Mouse (Mus musculus): ENCODE results near the gene Plxdc1.

Gene Plxdc1

DNA sequence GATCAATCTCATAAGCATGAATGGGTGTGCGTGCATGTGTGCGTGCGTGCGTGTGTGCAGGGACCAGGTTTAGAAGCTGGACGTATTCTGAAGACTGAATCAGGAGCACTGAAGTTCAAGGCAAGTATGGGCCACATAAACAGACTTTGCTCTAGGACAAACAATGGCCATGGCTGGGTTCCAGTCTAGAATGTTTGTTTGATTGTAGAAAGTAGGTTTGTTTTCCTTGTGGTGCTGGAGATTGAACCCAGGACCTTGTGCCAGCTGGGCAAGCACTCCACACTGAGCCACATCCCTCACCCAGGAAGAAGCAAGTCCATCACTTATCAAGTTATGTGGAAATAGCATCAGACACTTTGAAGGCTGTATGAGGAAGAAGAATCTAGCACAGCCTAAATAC lies 29.9 kb upstream of the Plxdc1 start:
- no peak for DNase-seq

DNA sequence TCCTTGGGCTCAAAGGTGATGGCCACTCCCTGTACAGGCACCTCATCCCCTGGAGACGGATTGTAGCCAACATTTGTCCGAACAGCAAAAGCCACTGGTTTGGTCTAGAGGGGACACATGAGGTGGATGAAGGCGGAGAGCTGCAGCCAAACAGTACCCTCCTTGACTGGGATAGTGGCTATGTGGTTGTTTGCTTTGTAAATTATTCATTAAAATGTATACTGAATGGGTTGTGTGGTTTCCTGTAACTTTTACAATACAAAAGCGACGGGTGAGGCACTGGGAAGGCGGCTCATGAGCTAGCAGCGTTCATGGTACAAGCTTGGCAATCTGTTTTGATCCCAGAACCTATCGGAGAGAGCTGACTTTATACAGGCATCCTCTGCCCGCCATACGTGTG lies 26.6 kb upstream of the Plxdc1 start:
- DNase-seq, result no peak

DNA sequence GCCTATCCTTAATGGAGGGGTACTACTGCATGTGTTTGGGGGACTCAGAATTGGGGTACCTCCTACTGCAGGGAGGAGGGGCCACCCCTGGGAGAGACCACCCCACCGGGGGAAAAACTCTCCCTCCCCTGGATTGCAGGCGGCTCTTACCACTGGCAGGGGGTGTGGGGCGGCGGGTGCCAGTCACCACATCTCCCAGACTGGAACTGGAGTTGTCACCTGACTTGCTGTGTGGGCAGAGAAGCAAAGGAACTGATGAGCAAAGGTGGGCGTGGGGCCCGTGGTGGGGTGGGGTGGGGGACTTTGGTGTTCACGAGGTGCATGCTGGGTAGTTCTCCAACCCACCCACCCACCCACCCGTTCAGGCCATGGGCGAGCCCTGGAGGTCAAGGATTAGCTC lies 25.5 kb upstream of the Plxdc1 start:
- DNase-seq, result no peak

DNA sequence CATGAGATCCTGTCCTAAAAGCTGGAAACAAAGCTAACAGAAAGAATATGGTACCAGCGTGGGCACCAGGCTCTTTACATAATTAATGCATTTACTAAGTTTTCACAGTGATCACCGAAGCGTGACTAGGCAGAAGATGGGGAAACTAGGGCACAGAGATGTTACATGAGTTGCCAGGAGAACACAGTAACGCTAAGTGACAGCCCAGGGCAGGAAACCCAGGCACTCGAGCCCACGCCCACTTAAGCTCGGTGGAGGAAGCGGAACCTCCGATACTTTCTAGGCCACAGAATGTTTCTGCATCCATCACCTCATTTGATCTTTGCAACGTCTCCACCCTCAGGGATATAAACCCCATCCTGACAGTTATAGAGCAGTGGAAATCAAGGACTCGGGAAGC lies 21.8 kb upstream of the Plxdc1 start:
- DNase-seq, result no peak

DNA sequence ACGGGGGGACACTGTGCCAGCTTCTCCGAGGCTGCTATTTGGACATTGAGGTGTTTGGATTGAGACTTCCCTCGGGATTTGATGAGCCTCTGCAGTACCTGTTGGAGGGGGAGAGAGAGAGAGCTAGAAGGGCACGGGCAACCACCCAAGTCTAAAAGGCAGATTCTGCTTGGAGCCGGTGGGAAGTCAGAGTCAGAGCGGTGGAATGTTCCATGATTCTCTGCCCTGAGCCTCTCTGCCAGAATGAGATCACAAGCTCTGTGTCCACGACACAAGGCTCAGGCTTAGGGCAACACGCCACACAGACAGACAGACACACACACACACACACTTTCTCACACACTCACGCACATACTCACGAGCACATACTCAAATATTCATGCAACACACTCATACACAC lies 19.4 kb upstream of the Plxdc1 start:
- no peak for DNase-seq

DNA sequence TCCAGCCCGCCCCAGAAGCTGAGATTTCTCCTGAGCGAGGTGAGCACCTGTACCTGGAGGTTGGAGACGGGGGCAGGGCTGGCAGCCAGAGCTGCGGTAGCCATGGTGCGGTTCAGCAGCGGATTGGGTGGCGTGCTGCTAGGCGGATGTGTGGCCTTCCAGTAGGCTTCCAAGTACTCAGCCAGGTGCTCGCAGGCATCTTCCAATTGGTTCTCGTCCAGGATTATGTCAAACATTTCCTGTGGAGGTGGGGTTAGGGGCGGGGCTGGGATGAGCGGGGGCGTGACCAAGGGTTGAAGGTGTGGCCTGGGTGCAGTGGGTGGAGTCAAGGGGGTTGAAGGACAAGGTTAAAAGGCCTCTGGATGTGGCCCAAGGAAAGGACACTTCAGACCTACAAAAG lies 18.8 kb upstream of the Plxdc1 start:
- DNase-seq, result no peak

DNA sequence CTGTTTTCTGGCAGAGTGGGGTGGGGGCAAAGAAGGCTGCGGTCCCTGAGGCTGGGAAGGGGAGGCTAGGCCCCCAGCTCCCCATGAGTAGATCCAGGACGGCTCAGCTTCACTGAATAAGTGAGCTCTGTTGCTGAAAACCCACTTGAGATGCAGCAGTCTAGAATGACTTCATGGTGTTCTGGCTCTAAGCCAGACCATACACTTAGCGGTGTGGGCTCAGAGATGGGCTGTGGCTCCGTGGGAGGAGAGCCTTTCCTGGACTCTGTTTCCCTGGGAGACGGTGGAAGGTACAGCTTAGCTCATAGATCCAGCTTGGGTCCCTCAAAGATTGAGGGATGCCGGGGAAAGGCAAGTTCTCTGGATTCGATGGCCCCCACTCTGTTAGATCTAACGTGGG lies 17.9 kb upstream of the Plxdc1 start:
- no peak for DNase-seq

DNA sequence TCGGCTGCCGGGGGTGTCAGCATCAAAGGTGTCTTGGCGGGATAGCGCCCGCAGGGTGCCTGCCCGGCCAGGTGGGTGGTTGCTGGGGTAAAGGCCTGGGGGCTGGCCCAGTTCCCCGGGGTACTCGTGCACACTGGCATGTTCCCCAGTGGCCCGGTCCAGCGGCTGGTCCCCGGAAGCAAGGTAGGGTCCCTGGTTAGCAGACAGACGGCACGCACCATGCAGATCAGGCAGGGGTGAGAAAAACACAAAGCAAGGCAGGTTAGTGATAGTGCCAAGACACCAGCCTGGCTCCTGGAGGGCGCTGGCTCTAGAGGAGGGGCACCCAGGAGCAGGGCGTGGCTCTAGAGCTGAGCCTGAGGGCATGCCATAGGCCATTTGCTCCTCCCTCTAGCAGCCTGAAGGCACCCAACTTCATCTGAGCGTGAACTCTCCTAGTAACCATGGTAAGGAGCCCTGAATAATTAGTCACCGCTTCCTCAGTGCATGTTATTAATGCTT lies 17.0 kb upstream of the Plxdc1 start:
- no peak for DNase-seq

DNA sequence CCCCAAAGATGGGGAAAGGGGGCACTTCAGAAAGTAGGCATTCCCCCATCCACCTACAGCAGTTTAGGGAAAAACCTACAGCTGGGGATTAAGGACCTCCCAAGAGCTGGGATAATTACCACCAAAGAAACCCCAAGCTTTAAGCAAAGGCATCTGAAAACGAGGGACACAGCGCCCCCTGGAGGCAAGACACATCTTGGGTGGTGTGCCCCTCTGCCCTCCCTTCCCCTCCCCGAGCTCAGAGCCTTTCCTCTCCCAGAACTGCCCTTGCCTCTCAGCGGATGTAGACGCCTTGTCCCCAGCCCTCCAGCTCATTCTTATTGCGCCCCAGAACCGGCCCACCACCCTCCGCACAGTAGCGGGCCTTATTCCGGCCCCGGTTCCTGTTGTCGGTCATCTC lies 16.4 kb upstream of the Plxdc1 start:
- DNase-seq, result peak; percentile 88

DNA sequence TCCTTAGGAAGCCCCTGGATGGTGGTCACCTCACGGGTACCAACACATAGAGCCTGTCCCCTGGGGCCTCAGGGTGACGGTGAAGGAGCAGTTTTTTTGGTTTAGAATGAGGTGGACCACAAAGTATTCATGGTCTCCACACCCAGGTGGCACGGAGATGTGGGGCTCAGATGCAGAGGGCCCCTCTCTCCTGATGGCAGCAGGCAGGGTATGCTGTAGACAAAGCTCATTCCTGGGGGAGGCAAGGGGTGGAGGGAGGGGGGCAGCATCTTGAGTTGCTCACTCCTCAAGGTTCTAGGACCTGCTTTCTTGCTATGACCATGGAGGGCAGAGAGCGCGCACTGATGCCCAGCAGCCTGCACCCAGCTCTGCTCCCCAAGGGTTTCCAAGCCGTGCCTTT lies 15.7 kb upstream of the Plxdc1 start:
- no peak for DNase-seq

DNA sequence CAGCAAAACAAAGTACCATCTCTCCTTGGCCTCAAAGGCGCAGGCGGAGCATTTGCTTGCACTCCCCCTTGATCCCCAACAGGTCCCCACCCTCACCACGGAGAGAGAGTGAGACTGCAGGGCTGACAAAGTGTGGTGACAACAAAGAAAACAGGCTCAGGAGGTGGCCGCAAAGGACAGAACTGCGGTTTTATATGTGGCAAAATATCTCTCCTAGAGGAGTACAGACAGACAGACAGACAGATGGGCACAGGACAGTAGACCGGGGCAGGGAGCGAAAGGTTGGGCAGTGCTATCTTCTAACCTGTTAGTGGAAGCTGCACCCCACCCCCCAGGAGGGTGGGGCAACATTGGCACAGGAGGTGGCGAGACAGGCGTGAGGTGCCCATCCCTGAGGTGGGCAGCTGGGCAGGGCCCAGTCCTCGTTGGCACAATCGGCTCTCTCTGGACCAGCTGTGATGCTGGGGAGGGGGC lies 15.1 kb upstream of the Plxdc1 start:
- no peak for DNase-seq

DNA sequence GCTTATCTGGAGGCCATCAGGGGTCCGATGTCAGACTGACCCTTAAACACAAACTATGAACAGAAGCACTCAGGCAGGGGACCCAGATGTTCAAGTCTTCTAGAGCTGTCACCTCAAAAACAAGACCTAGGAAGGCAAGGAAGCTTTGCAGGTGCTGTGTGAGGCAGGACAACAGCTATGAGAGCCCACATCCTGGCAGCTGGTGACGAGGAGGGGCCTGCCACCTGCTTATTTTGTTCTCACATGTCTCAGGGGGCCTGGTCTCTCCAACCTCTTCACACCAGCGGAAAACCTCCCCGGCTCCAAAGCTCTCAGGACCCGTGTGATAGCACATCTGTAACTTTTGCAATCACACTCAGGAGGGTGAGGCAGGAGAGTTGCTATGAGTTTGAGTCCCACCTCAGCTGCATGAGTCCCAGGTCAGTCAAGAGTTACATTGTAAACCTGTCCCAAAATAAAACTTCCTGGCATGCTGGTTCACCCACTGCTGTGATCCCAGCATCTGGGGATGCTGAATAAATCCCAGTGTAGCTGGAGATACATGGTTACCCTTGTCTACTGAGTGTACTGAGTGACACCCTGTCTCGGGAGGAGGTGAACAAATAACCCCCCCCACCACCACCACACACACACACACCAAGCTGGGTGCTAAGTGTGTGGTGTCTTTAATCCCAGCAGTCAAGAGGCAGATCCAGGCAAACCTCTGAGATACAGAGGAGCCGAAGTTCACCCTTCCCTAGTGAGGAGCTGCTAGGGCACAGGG lies 14.3 kb upstream of the Plxdc1 start:
- no peak for DNase-seq

DNA sequence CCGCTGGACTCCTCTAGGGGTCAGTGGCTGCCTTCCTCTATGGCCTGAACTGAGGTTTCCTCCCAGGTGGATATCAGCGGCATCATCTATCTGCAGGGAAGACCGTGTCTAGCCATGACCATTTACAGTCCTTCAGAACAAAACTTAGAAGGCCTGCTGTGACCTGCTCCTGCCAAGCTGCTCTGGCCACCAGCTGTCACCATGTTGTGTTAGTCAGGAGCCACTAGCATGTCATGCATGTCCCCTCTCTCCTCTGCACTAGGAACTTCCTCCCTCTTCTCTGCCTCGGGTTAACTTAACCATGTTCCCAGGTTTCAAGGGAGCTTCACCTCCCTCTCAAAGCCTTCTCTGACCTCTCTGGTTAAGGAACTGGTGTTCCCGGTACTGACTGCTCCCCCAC lies 13.5 kb upstream of the Plxdc1 start:
- no peak for DNase-seq

DNA sequence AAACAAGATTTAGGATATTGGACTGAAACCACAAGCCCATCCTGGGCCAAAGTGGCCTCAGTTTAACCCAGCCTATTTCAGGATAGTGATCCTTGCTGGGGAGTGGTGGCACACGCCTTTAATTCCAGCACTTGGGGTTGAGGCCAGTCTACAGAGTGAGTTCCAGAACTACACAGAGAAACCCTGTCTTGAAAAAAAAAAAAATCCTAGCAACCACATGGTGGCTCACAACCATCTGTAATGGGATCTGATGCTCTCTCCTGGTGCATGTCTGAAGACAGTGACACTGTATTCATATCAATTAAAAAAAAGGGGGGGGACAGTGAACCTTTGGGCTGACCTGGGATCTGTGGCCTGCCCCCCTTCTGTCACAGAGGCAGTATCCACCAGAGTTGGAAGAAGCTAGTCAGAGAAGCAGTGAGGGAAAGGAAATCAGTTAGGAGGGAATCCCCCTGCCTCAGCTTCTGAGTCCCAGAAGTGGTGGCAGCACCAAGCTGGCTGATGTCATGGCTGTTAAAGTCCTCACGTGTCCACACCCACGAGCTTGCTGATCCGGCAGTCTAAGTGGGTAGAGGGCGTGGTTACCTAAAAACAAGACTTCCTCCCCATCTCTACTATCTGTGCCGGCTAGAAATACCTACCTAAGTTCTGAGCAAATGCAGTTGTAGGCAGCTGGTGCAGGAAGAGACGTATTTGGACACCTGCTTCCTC lies 12.8 kb upstream of the Plxdc1 start:
- no peak for DNase-seq

DNA sequence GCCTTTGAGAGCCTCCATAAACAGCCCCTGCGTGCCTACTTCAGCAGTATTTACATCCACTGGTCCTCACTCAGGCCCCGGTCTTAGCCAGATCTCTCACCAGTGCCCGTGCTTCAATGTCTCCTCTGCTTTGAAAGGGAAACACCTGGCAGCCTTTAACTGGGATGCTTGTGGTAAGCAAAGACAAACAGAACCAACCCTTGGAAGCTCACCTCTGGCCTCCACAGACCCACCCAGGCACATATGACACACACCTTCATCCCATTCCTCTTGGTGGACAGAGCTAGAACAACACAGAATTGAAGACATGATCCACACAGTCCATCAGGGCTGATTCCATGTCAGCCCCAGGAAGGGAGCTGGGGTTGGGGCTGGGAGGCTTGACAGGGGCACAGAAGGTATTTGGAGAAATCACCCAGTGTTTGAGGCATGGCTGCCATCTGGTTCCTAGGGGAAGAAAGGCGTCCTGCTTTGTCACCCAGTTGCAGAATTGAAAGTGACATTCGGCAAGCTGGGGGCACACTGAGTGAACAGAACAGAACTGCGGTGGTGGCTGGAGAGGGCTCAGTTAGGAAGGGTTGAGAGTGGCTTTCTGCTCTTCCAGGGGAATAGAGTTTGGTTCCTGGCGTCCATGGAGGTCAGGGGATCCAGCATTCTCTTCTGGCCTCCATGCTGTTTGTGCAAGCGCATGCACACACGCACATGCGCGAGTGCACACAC lies 12.0 kb upstream of the Plxdc1 start:
- DNase-seq, result no peak

DNA sequence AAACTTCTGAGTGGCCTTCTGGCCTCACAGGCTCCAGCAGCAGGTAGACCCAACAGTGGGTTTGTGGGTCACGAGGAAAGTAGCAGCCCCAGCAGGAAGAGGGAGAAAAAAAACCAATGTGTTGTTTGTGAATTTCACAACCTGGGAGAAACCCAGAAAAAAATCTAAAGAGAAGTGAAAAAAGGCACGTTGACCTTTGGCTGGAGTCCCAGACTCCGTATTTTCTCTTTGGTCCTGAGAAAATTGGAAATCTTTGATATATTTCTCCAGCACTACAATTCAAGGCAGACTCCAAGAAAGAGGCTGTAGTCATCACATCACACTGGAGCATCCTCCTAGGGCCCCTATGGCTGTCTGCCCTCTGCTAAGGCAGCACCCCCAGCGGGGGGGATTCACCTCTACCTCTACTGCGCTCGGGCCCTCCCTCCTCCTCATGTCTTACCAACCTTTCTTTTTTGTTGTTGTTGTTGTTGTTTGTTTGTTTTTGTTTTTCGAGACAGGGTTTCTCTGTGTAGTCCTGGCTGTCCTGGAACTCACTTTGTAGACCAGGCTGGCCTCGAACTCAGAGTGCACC lies 11.2 kb upstream of the Plxdc1 start:
- no peak for DNase-seq

DNA sequence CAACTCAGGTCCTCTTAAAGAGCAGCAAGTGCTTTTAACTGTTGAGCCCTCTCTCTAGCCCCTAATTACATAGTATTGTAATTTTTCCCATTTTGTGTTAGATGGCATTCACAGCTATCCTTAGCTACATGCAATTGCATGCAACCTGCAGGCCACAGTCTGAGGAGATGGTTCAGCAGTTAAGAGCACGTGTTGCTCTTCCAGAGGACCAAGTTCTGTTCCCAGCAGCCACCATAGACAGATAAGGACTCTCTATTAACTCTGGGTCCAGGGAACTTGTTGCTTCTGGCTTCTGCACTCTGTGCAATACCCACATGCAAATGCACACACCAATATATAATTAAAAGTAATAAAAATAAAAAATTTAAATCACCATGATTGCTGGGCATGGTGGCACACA lies 10.4 kb upstream of the Plxdc1 start:
- DNase-seq, result no peak

DNA sequence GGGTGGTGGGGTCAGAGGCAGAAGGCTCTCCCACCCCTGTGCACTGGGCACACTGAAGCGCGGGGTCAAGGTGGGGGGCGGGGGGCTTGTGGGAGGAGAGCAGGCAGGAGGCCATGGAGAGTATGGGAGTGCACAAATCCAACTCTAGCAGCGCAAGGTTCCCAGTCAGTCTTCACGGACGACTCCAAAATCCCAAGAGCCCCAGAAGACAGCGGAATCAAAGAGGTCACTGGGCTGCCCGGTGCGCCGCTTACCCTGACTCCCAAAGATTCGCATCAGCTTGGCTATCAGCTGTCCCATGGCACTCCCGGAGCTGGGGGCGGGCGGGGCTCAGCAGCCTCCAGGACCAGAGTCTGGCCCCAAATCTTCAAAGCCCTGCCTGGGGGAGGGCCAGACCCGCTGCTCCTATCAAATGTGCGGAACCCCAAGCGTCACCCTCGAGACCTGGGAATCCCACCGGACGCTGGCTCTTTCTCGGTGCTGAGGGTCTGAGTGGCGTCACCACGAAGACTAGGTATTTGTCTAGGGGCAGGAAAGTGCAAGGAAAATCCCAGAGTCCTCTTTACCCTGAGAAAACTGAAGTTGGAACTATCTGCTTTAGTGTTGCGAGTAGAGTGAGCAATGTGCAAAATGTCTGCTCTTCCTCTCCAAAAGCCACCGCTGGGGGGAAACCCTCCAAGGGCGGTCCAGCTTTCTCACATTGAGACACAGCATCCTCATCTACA lies 9.5 kb upstream of the Plxdc1 start, which contains the start of gene Arl5c:
TSS of gene Arl5c (minus strand) at position 618 of the 725 bp plus-strand sequence.
- peak; percentile 66 for DNase-seq

DNA sequence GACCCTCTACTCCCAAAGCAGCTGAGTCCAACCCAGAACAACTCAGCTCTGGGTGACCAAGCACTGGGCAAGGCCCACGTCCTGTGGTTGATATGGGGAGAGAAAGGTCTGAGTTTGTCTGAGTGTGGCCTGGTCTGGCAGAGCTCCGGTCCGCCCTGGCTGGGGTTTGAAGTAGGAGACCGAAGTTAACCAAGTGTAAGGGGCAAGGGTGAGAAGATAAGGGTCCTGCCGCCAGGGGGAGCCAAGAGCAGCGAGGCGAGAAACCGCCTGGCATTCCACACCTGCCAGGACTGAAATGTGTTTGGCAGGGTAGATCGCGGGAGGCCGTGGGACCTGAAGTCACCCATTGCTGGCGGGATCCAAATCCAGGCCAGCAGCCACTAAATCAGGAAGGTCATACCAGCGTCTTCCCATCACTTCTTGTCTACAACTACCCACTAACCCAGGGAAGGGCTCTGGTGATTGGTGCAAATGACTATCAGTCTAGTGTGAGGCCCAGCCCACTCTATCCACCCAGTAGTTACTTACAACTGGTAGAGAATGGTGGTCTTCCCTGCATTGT lies 8.4 kb upstream of the Plxdc1 start:
- peak; percentile 88 for DNase-seq

DNA sequence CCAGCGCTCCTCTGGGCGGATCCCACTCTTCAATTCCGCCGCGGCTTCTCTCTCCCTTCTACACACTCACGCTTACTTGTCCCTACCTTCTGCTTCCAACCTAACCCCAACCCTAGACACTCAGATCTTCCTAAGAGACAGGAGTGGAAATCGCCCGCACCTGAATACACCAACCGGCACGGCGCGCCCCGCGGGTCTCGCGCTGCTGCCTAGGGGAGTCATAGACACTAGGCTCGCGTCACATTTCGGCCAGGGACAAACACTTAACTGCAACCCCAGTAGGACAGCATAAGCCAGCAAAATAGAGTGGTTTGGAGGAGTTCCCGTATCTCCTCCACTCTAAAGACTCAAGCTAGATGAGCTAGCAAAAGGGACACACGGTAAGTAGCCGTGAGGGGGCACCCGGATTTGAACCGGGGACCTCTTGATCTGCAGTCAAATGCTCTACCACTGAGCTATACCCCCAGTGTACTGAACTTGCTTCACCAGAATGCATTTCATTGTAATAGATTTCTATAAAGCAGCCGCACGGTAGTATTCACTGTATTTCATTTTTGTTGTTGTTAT lies 2.4 kb upstream of the Plxdc1 start:
- peak; percentile 92 for DNase-seq
